Mouse (Mus musculus) urinary bladder, adult 18-20 months (tissue): ENCODE results near the gene Slc35a2.

Experiments
- DNase-seq, 2 experiments: peaks; one replicate each; pipeline ENCODE4 v3.0.0; 2022; ENCODE audit warnings: low spot score in 2 of 2, mixed read lengths in 2 of 2

Gene Slc35a2

DNA sequence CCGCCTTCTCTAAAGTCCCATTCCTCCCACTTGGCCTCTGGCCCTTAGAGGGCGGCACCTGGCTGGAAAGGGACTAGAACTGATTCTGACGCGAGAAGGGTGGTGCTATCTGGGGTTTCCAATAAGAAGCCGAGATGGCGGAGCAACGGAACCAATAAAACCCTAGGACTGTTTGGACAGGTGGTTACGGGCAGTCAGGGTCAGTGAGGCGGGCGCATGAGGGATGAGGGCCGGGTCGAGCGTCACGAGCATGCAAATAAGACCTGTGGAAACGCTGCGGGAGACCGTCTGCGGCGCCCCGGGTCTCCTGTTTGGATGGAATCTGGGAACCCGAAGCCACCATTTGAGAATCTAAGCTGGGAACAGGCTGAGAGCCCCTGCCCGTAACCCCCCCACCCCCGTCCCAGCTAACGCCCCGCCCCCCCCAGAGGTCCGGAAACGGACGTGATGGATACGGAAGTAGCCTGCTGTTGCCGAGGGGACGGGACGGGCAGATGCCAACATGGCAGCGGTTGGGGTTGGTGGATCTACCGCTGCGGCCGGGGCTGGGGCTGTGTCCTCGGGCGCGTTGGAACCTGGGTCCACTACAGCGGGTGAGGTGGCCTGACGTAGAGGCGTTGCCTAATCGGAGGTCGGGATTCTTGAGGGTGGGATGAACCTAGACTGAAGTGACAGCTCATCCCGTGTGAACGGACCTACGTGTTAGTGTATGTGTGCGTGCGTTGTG lies at the start of gene Slc35a2:
TSS of gene Slc35a2 (plus strand) at position 188 of the 727 bp plus-strand sequence.
- DNase-seq: peak; percentile 54 to 83

DNA sequence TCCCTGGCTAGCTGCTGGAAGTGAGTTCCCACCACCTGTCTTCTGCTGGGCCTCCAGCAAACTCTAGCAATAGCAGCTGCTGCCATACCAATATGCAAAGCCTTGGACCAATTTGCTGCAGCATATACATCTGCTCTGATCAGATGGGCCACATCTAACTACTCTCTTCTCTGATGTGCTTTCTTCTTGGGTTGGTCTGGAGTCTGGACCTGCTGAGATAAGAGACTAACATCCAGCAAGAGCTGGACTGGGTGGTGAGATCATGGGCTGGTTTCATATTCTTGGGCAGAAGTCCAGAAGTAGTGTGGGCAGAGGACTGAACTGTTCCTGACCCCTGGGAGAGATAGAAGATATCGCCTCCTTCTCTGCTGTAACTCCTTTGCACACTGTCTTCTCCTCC lies 46.7 kb upstream of the Slc35a2 start:
- DNase-seq: no peak

DNA sequence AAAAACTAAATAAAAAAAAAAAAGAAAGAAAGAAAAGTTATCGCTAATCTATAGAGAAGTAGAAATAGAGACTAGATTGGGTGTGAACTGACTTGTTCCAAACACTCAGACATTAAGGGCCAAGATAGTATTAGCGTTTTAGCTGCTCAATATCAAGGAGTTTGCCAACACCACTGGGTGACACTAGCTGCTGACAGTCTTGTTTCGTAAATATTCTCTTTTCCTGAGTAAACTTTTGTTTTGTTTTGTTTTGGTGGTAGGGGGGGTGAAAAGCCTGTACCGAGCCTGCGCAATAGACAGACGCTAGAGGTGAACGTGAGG lies 43.0 kb upstream of the Slc35a2 start:
- DNase-seq: no peak

DNA sequence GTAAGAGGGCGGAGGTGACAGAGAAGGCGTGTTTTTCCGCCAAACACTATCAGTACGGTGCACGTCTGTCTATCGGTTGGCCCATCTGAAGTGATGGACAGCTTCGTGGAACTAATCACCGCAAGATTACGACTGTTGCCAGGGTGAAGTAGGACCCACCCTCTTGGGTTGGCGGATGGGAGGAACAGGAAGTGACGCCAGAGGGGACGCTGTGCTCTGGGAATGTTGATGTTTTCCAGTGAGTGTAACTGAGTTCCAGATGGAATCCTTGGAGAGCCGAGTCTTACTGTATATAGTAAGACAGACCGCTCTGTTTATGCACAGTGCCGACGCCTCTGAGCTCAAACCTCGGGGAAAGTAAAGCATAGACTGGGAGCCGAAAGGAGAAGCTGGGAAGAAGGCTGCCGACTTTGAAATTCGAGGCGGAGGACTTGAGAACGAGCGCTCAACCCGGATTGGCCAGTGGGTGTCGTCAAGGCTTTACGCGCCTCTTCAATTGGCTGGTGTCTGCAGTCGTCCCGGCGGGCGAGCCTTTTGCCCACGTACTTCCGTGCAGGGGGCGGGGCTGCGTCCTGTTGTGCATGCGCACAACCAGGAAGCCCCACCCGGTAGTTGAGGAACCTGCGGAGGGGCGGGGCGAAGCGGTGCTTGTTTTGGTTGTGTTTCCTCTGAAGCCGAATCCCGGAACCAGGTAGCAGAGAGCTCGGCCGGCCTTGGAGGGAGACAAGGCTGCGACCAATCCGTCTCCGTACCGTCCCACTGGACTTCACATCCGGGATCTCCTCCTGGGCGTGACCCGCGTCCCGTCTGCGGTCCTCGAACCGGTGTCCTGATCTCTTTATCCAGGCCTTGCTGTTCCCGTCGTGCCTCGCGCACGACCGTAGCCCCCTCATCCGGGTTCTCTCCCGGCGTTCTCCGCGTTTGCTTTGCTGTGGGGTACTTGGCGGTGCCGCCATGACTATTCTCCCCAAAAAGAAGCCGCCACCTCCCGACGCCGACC lies 42.4 kb upstream of the Slc35a2 start, which contains the start of gene Otud5:
TSS of gene Otud5 (plus strand) at position 202 of the 1,000 bp plus-strand sequence.
- DNase-seq: peak; percentile 72 to 91

DNA sequence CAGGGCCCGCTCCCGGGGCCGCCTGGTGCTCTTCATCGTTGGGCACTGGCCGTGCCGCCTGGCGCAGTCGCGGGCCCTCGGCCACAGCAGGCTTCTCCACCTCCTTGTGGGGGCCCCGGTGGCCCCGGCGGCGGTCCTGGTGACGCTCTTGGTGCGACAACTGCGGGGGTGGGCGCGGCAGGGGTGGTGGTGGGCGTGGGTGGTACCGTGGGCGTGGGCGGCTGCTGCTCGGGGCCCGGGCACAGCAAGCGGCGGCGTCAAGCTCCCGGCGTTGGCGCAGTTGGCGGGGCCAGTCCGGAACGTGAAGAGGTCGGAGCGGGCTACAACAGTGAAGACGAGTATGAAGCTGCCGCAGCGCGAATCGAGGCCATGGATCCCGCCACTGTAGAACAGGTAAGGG lies 41.5 kb upstream of the Slc35a2 start:
- DNase-seq: no peak

DNA sequence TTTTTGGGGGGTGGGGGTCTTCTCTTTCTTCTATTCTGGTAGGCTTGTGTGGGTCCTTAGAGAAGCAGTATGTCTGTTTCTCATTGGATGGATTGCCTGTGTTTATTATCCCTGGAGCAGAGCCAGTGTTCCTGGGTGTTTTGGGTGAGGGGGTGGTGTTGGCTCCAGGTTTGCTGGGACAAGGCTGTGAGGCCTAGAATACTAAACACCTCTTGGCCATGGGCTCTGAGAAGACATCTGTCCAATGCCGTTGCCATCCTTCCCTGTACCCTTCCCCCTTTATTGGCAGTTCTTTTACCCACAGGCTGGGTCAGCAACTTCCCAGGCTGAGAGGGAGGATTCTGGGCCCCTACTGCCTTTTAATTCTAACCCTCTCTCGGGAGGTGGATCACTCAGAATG lies 36.0 kb upstream of the Slc35a2 start:
- DNase-seq: no peak

DNA sequence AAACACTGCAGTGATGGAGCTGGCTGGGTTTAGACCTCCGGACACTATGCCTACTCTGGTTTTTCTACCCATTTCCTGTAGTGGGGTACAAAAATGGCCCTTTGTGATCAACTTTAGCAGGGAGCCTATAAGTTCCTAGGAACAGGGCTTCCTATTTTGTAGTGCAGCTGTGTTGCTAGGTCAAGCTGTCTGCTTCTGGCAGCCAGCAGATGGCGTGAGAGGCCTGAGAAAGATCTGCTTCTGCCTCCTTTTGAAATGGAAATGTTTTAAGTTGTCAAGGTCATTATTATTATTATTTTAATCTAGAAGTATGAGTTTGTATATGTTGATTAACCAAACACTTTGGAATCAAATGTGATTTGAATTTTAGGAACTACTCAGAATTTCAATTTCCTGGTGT lies 29.2 kb upstream of the Slc35a2 start:
- no peak for DNase-seq

DNA sequence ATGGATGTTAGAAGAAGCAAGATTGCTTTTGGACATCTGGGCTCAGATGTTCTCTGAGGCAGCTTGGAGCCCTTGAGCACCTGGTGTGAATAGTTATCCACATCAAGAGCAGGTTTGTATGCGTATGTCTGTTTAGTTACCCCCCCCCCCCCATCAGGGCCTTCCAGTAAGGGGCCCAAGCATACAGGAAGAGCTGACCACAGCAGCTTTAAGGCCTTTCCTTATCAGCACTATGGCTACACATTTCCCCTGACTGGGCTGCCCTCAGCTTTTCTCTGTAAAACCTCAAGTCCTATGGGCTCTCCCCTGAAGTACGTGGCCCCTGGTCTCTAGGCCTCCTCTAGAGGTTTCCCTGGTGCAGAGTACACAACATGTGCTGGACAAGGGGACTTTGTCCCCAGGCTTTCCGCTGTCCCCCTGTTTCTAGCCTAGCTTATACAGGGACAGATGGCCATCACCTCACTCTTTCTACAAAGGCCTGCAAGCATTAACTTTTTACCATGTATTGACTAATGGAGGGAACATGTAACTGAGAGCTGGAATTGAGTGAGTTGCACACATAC lies 24.6 kb upstream of the Slc35a2 start:
- no peak for DNase-seq

DNA sequence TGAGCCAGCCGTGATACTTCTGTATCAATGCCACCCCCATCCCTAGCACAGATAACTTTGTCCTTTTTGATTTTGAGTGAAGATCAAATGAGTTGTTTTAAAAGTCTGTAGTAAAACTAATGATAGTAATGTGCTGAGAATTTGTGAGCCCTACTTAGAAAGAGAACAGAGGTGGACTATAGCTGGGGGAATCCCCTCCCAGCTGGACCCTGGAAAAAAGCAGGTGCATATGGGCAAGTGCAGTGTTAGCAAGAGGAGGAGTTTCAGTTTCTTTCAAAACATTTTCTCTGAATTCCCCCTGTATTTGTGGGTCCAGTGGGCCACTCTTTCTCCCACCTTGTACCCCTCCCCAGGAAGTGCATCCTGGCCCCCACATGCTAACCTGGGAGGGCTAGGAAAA lies 20.6 kb upstream of the Slc35a2 start:
- DNase-seq: no peak

DNA sequence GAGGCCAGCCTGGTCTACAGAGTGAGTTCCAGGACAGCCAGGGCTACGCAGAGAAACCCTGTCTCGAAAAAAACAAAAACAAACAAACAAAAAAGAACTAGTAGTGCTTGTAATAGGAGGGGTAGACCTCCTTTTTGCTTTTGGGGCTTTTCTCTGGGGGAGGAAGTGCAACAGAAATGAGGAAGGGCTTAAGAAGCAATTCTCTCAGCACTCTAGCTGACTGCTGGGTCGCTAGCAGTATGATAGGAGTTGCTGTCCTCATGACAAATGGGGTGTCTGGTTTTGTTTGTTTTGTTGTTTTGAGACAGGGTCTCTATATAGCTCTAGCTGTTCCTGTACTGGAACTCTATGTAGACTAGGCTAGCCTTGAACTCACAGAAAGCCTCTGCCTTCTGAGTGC lies 19.3 kb upstream of the Slc35a2 start:
- no peak for DNase-seq

DNA sequence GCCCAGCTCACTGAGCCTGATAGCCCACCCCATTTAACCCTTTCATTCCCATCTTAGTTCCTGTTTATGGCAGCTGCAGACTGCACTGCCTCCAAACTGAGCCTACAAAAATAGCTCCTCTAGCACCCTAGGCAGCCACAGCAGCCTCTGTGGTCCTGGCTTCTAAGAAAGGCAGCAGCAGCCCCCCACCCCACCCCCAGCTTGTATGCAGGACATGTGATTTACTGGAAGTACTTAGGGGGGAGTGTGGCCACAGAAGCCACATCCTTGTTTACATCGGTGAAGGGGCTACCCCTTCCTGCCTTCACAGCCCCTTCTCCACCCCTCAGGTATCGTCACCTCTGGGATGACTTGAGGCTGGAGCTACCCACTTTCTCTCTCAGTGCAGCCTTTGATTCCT lies 18.5 kb upstream of the Slc35a2 start:
- no peak for DNase-seq

DNA sequence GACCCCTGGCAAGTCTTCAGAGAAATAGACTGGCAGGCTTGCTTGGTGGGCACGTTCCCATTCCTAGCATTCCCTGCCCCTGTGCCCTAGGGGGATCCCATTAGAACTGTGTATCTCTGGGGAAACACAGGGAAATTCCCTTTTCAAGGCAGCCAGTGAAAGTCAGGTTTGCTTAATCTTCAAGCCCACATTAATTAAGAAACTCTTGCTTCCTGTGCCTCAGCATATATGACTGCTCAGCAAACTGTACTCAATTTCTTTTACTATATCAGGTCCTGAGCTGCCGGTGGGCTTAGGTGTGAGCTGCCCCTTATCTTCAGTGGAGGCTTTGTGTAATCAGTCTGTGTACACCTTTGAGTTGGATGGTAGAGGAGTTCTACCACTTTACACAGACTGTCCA lies 18.0 kb upstream of the Slc35a2 start:
- no peak for DNase-seq

DNA sequence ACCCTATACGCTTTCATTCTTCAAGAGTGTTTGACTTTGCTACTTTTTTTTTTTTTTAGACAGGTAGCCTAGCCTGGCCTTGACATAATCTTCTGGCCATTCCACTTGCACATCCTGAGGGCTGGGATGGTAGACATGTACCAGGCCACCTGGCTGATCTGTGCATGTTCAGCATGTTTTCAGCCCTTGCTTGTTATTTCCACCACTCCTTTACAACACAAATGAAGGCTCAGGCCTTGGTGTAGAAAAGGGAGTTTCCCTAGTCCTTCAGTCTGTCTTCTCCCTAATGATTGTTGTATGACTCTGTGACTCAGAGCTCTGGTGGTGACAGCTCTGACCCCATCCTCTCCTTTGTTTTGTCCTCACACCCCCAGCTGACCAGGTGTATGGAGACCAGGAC lies 16.7 kb upstream of the Slc35a2 start:
- DNase-seq: no peak

DNA sequence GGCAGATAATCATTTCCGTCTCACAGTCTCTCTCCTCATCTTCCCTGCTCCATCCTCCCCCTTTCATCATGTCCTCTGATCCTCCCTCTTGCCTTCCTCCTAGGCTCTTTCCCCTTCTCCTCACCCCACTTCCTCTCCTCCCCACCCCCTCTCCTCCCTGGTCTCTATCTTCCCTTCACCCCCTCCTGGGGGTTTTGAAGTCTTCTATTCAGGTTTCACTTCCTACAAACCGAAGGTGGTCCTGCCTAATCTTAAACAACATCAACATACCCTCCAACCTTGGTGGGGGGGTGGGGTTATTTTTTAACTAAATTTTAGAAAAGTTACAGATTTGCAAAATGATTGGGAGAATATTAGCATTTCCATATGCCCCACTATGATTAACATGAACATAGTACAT lies 15.3 kb upstream of the Slc35a2 start:
- no peak for DNase-seq

DNA sequence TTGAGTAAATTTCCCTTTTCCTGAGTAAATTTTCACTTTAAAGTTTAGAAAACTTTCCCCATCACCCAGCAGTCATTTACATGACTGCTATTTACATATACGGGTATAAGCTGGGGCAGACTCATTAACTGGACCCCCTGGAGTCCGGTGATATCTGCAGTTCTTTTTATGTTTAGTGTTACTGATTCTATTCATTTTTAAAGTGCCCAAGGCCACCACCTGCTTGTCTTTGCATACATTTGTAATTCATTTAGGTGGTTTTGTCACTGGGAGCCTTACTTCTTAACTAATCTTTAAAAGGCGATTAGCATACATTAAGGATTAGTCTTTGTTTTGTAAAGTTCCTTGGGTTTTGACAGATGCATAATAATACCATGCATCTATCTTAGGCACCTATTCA lies 14.0 kb upstream of the Slc35a2 start:
- DNase-seq: no peak

DNA sequence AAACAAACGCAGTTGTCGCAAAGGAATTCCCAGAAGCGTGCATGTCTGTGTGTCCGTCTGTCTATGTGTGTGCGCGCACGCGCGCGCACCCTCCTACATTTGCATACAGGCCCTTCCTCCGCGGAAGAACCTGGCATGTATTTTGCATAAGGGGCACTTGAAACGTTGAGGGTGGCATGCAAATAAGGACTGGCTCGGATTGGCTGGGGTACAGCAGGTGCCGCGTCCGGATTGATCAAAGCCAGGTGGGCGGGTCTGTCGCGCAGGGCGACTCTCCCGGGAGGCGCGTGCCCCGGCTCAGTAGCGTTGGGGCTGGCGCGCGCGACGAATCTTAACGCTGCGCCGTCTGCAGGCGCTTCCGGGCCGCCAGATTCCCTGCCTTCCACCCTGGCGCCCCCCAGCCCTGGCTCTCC lies 5.8 kb upstream of the Slc35a2 start, which contains the start of gene Pim2:
TSS of gene Pim2 (plus strand) at position 256 of the 413 bp plus-strand sequence.
- DNase-seq: peak; percentile 41 to 70

DNA sequence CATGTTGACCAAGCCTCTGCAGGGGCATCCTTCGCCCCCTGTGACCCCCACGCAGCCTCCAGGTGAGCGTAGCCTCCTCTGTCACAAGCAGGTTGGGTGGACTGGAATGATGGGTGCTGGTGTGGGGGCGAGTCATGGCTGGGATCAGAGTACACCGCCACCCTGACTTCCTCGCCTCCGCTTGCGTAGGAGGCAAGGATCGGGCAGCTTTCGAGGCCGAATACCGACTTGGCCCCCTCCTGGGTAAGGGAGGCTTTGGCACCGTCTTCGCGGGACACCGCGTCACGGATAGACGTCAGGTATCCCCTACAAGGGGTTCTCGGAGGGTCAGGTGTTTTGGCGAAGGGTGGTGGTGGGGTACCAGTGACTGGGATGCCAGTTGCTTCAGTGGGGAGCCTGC lies 5.3 kb upstream of the Slc35a2 start:
- peak in 1 of 2 experiments; percentile 9 for DNase-seq

DNA sequence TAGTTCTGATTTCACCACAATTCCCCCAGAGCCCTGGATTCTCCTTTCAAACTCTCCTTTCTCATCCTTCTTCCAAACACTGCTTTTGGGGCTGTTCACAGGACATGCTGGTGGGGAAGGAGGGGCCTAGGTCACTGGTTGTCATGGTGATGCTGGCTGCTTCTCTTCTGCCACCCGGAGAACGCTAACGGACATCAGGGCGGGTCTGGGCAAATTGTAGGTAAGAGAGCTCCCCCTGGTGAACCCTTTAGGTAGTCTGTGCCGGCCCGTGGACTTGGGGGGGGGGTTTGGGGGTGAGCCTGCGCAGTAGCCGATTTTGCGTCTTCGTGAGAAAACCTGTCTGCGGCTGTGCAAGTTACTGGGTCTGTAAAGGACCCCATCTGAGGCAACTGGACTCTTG lies 4.0 kb upstream of the Slc35a2 start:
- peak in 1 of 2 experiments; percentile 6 for DNase-seq

DNA sequence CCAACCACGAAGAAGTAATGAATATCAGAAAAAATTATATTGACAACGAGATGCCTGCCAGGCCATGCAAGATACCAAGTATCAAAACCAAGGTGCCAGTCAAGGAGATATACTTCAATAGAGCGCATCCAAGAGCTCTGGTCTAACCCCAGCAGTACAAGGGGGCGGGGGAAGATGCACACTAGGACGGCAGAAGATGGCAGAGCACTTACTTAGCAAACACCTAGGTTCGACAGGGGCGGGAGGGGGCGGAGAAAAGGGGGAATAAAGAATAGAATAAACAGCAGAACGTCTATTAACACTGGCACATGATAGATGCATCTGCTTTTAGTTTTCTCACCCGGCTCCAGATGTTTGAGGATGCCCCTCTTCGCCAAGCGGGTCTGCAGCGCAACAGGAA lies 14.4 kb downstream of the Slc35a2 start:
- DNase-seq: no peak

DNA sequence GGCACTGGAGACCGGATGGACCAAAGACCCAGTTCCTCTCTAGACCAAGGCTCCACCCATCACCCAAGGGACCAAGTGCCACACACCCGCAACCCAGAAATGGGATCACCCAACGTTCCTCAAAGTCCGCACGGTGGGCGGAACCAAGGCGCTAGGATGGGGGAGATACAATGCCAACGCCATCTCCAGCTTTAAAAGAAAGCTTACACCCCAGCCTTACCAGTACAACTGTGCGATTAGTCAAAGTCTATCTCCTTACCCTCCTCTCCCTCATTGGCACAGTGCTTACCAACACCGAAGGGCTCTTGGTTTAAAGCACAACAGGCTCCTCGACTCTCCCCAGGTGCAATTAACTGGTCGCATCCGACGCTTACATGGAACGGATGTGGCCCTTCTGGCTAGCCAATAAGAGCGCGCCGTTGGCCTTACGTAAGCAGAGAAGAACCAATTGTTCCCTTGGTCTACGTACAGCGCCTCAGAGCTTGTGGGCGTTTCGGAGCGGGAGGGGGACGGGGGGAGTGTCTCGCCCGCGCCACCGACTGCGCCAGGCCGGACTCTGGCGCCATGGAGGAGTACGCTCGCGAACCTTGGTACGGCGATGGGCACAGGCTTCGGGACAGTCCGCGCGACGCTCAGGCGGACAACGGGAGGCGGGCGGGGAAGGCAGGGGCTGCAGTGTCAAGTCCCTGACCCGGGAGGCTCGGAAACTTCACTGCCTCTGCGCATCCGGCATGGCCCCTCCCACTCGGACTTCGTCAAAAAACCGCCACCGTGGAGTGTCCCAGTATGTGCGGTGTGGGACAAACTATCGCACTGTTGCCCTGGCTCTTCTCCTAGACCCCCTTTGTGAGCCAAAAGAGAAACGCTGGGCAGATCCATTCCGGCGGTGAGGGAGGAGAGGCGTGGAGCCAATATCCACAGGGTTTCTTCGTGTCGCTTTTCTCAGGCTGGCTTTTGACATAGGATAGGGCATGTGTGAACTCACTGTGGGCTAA lies 15.3 kb downstream of the Slc35a2 start, which contains the start of the genes Pqbp1 and Timm17b:
TSS of gene Pqbp1 (minus strand) at position 390 of the 995 bp plus-strand sequence.
TSS of gene Timm17b (plus strand) at position 478 of the 995 bp plus-strand sequence.
- DNase-seq: peak; percentile 64 to 85

DNA sequence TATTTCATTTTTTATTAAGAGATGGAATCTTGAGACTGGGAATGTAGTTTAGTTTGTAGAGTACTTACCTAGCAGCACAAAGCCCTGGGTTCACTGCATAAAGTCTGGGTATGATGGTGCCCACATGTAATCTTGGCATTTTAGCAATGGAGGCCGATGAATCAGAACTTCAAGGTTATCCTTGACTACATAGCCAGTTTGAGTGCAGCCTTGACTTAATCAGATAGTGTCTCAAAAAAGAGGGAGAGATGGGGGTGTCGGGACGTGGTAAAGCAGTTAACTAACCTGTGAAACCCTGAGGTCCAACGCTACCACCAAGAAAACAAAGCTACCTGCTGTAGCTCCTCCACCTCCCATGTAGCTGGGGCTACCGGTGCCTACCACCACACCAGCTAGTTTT lies 20.6 kb downstream of the Slc35a2 start:
- no peak for DNase-seq
